Mouse (Mus musculus) megakaryocyte, embryonic 14.5 days (primary cell): Measurements from ENCODE around the gene Nceh1.

ENCODE experiments used
- FLI1 ChIP-seq: IDR thresholded peaks from 2 replicates; pipeline ENCODE4 v1.6.1; 2012; ENCODE audit warnings: low read length, inconsistent platforms, mixed read lengths
- GATA1 ChIP-seq: IDR thresholded peaks from 3 replicates; pipeline ENCODE4 v1.6.1; 2012; ENCODE audit warnings: mixed read lengths, low read length, inconsistent platforms, borderline replicate concordance

DNA sequence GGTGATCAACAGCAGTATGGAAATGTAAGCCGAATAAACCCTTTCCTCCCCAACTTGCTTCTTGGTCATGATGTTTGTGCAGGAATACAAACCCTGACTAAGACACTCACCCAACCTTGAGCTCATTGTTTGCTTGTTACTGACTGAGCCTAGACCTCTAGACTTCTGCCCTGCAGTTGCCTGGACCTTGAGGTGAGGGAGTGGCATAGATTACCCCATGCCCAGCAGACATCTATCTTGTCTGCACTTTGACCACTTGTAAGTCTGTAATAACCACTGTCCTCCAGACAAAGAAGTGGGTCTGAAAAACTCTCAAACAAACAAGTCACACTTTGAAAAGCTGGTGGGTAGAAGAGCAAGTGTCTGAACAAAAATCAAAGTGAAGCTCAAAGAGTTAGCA, 136.9 kb downstream of the Nceh1 start:
- TF ChIP-seq GATA1, result no peak
- no peak for TF ChIP-seq FLI1
